Mouse (Mus musculus): Measurements from ENCODE around the gene Bank1.

Bank1 gene

GRCm38 (mm10) chr3:136254713-136255112 lies 71.2 kb downstream of the Bank1 start:
- no peak for DNase-seq (ENCODE audit: inconsistent age in 2 of 2, low spot score in 1 of 2)

GRCm38 (mm10) chr3:136252820-136253219 lies 73.0 kb downstream of the Bank1 start:
- DNase-seq (ENCODE audit: inconsistent age in 2 of 2, low spot score in 1 of 2) = no peak

- DNase-seq (ENCODE audit: inconsistent age in 2 of 2, low spot score in 1 of 2) = no peak
These were observed 74.3 kb downstream of the Bank1 start for GRCm38 (mm10) chr3:136251578-136251977.

- no peak for DNase-seq (ENCODE audit: inconsistent age in 2 of 2, low spot score in 1 of 2)
These were observed 78.5 kb downstream of the Bank1 start for GRCm38 (mm10) chr3:136247331-136247730.

GRCm38 (mm10) chr3:136244931-136245330 lies 80.9 kb downstream of the Bank1 start:
- DNase-seq (ENCODE audit: inconsistent age in 2 of 2, low spot score in 1 of 2) = no peak

GRCm38 (mm10) chr3:136238790-136239189 lies 87.1 kb downstream of the Bank1 start:
- no peak for DNase-seq (ENCODE audit: inconsistent age in 2 of 2, low spot score in 1 of 2)

GRCm38 (mm10) chr3:136233507-136233906 lies 92.4 kb downstream of the Bank1 start:
- no peak for DNase-seq (ENCODE audit: inconsistent age in 2 of 2, low spot score in 1 of 2)

- no peak for DNase-seq (ENCODE audit: inconsistent age in 2 of 2, low spot score in 1 of 2)
These were observed 95.2 kb downstream of the Bank1 start for GRCm38 (mm10) chr3:136230602-136231151.

GRCm38 (mm10) chr3:136189661-136190228 lies 136.1 kb downstream of the Bank1 start:
- no peak for DNase-seq (ENCODE audit: inconsistent age in 2 of 2, low spot score in 1 of 2)

- DNase-seq (ENCODE audit: inconsistent age in 2 of 2, low spot score in 1 of 2) = no peak
These were observed 139.2 kb downstream of the Bank1 start for GRCm38 (mm10) chr3:136186548-136187113.

GRCm38 (mm10) chr3:136171631-136172030 lies 154.2 kb downstream of the Bank1 start:
- DNase-seq (ENCODE audit: inconsistent age in 2 of 2, low spot score in 1 of 2) = no peak

GRCm38 (mm10) chr3:136168071-136168470 lies 157.8 kb downstream of the Bank1 start:
- DNase-seq (ENCODE audit: inconsistent age in 2 of 2, low spot score in 1 of 2) = no peak

GRCm38 (mm10) chr3:136166671-136167070 lies 159.2 kb downstream of the Bank1 start:
- no peak for DNase-seq (ENCODE audit: inconsistent age in 2 of 2, low spot score in 1 of 2)

- DNase-seq (ENCODE audit: inconsistent age in 2 of 2, low spot score in 1 of 2) = no peak
These were observed 159.9 kb downstream of the Bank1 start for GRCm38 (mm10) chr3:136166033-136166361.

- DNase-seq (ENCODE audit: inconsistent age in 2 of 2, low spot score in 1 of 2) = no peak
These were observed 160.5 kb downstream of the Bank1 start for GRCm38 (mm10) chr3:136165167-136166032.

GRCm38 (mm10) chr3:136158059-136158458 lies 167.8 kb downstream of the Bank1 start:
- no peak for DNase-seq (ENCODE audit: inconsistent age in 2 of 2, low spot score in 1 of 2)

- DNase-seq (ENCODE audit: inconsistent age in 2 of 2, low spot score in 1 of 2) = no peak
These were observed 170.3 kb downstream of the Bank1 start for GRCm38 (mm10) chr3:136155555-136155954.

- peak in 1 of 2 experiments; percentile 20 for DNase-seq (ENCODE audit: inconsistent age in 2 of 2, low spot score in 1 of 2)
These were observed 175.0 kb downstream of the Bank1 start for GRCm38 (mm10) chr3:136150886-136151285.

GRCm38 (mm10) chr3:136147166-136147565 lies 178.7 kb downstream of the Bank1 start:
- no peak for DNase-seq (ENCODE audit: inconsistent age in 2 of 2, low spot score in 1 of 2)

GRCm38 (mm10) chr3:136132013-136132412 lies 193.9 kb downstream of the Bank1 start:
- no peak for DNase-seq (ENCODE audit: inconsistent age in 2 of 2, low spot score in 1 of 2)

- DNase-seq (ENCODE audit: inconsistent age in 2 of 2, low spot score in 1 of 2) = no peak
These were observed 210.2 kb downstream of the Bank1 start for GRCm38 (mm10) chr3:136115478-136116215.

All from adrenal gland, adult (tissue).